Mouse (Mus musculus) midbrain, embryonic 13.5 days (tissue): Measurements from ENCODE around the gene Hectd2. TPM values are rescaled to one million over a fixed set of nuclear protein-coding genes. Genes with fewer than 3 reads are reported as not detected.

ENCODE experiments used
- ATAC-seq: fragments of 200-750 bp; cut with Nextera tagmentation; 2 replicates; pipeline ENCODE4 v1.8.0; 2017; ENCODE audit warnings: mild to moderate bottlenecking, moderate TSS enrichment, moderate library complexity
- H3K27ac ChIP-seq: fragments of 300-500 bp; sonication (generic); 2 replicates; pipeline ENCODE4 v1.5.1; 2015; ENCODE audit warnings: inconsistent platforms, mild to moderate bottlenecking, moderate library complexity
- H3K27me3 ChIP-seq: fragments of 300-500 bp; sonication (generic); 2 replicates; pipeline ENCODE4 v1.6.1; 2015; ENCODE audit warnings: mild to moderate bottlenecking, inconsistent platforms
- H3K36me3 ChIP-seq: fragments of 300-500 bp; sonication (generic); 2 replicates; pipeline ENCODE4 v1.6.1; 2015; ENCODE audit warnings: mild to moderate bottlenecking, inconsistent platforms
- H3K4me1 ChIP-seq: fragments of 300-500 bp; sonication (generic); replicated peaks from 2 replicates; pipeline ENCODE4 v1.6.1; 2015; ENCODE audit warnings: inconsistent platforms
- H3K4me2 ChIP-seq: fragments of 300-500 bp; sonication (generic); replicated peaks from 2 replicates; pipeline ENCODE4 v1.6.1; 2015; ENCODE audit warnings: moderate library complexity, mild to moderate bottlenecking, inconsistent platforms
- H3K4me3 ChIP-seq: fragments of 300-500 bp; sonication (generic); replicated peaks from 2 replicates; pipeline ENCODE4 v1.5.1; 2015; ENCODE audit warnings: mild to moderate bottlenecking, inconsistent platforms
- H3K9ac ChIP-seq: fragments of 300-500 bp; sonication (generic); replicated peaks from 2 replicates; pipeline ENCODE4 v1.6.1; 2015; ENCODE audit warnings: mild to moderate bottlenecking, inconsistent platforms
- H3K9me3 ChIP-seq: fragments of 300-500 bp; sonication (generic); 2 replicates; pipeline ENCODE4 v1.6.1; 2016; ENCODE audit warnings: mild to moderate bottlenecking, inconsistent platforms
- WGBS: fragments of 180-500 bp; shearing (Covaris S2); methylation state at CpG from one replicate; pipeline ENCODE4 v1.1.7; 2015; 5-methylcytosine and 5-hydroxymethylcytosine counted together
- polyA plus RNA-seq: library from polyadenylated mRNA; unstranded; fragments of >200 nt; fragmentation: Nextera tagmentation; extraction: Ambion mirVana; gene quantifications from 2 replicates; pipeline ENCODE4 v1.2.1, GENCODE M21; 2015

Gene Hectd2
- polyA plus RNA-seq, 1 experiment from 2014 or later: 9.4 TPM

- H3K9me3 ChIP-seq: no peaks in the 10 kb centered on the region
- no peak overlapping the region for H3K4me3 ChIP-seq
- WGBS: 90% methylated on average over 7 of the region's 7 CpGs
- peaks cover 5% of the 10 kb centered on the region; the same call in 1 of the 2 replicates for H3K4me1 ChIP-seq
- no peak for ATAC-seq
- H3K4me2 ChIP-seq: no peak overlapping the region
- H3K36me3 ChIP-seq: no peaks in the 10 kb centered on the region
- H3K9ac ChIP-seq: no peak overlapping the region
- no peaks in the 10 kb centered on the region for H3K27me3 ChIP-seq
- no peak overlapping the region for H3K27ac ChIP-seq
Measured at GRCm38 (mm10) chr19:36665206-36665605, 110.8 kb downstream of the Hectd2 start.

GRCm38 (mm10) chr19:36665641-36666040, 111.2 kb downstream of the Hectd2 start:
- no peak overlapping the region for H3K4me2 ChIP-seq
- H3K9ac ChIP-seq: no peak overlapping the region
- no peak for ATAC-seq
- H3K27me3 ChIP-seq: no peaks in the 10 kb centered on the region
- 77% methylated on average over 5 of the region's 5 CpGs for WGBS
- no peaks in the 10 kb centered on the region for H3K9me3 ChIP-seq
- H3K27ac ChIP-seq: no peak overlapping the region
- peaks cover 7% of the 10 kb centered on the region for H3K4me1 ChIP-seq
- H3K36me3 ChIP-seq: no peaks in the 10 kb centered on the region
- H3K4me3 ChIP-seq: no peak overlapping the region

- Histone ChIP-seq H3K4me2 (no peak overlapping the region), H3K4me3 (no peak overlapping the region), H3K9ac (no peak overlapping the region), H3K27me3 (no peaks in the 10 kb centered on the region), H3K36me3 (no peaks in the 10 kb centered on the region), H3K27ac (no peak overlapping the region), H3K4me1 (peaks cover 10% of the 10 kb centered on the region), H3K9me3 (no peaks in the 10 kb centered on the region)
- no peak for ATAC-seq
- 93% methylated on average over 5 of the region's 5 CpGs for WGBS
Measured at GRCm38 (mm10) chr19:36666471-36666870, 112.0 kb downstream of the Hectd2 start.

GRCm38 (mm10) chr19:36667368-36667767, 112.9 kb downstream of the Hectd2 start:
- Histone ChIP-seq H3K27ac (no peak overlapping the region), H3K27me3 (no peaks in the 10 kb centered on the region)

DNA sequence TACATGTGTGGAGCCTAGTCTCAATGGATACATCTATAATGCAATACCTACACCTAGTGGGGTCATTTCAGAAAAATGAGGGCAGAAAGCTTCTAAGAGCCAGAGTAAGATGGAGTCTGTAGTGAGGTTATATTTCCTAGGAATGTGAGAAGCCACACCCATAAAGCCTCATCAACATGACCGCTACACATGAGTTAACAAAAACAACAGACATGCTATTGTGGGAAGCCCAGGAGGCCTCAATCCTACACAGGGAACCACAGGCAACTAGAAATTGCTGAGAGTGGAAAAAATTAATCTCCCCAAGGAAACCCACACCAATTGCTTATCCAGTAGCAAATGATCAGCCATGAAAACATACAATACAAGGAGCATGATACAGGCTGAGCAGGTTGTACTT, 113.7 kb downstream of the Hectd2 start:
- no peaks in the 10 kb centered on the region for H3K27me3 ChIP-seq
- no peak overlapping the region for H3K4me2 ChIP-seq
- no peak overlapping the region for H3K9ac ChIP-seq
- H3K9me3 ChIP-seq: no peaks in the 10 kb centered on the region
- no peak for ATAC-seq
- WGBS: 86% methylated on average over 1 of the region's 1 CpGs
- no peak overlapping the region for H3K4me3 ChIP-seq
- no peak overlapping the region for H3K27ac ChIP-seq
- peaks cover 10% of the 10 kb centered on the region for H3K4me1 ChIP-seq
- no peaks in the 10 kb centered on the region for H3K36me3 ChIP-seq

More at GRCm38 (mm10) chr19:36667368-36667767, 112.9 kb downstream of the Hectd2 start:
- no peak for ATAC-seq
- no peaks in the 10 kb centered on the region for H3K36me3 ChIP-seq
- H3K9me3 ChIP-seq: no peaks in the 10 kb centered on the region
- no peak overlapping the region for H3K9ac ChIP-seq
- no peak overlapping the region for H3K4me3 ChIP-seq
- H3K4me1 ChIP-seq: peaks cover 10% of the 10 kb centered on the region
- 92% methylated on average over 6 of the region's 6 CpGs for WGBS
- H3K4me2 ChIP-seq: no peak overlapping the region

GRCm38 (mm10) chr19:36668881-36669639, 114.6 kb downstream of the Hectd2 start:
- H3K4me1 ChIP-seq: peaks cover 10% of the 10 kb centered on the region
- ATAC-seq: 0 out of 2 replicates have a peak, but pooled peaks have one; percentile 37
- H3K4me2 ChIP-seq: no peak overlapping the region
- H3K4me3 ChIP-seq: no peak overlapping the region
- H3K27ac ChIP-seq: no peak overlapping the region
- no peaks in the 10 kb centered on the region for H3K9me3 ChIP-seq
- no peak overlapping the region for H3K9ac ChIP-seq
- 65% methylated on average over 2 of the region's 2 CpGs for WGBS
- no peaks in the 10 kb centered on the region for H3K27me3 ChIP-seq
- H3K36me3 ChIP-seq: no peaks in the 10 kb centered on the region

GRCm38 (mm10) chr19:36669720-36670451, 115.4 kb downstream of the Hectd2 start:
- Histone ChIP-seq H3K4me3 (no peak overlapping the region), H3K27me3 (no peaks in the 10 kb centered on the region), H3K36me3 (no peaks in the 10 kb centered on the region), H3K27ac (no peak overlapping the region), H3K4me1 (peaks cover 10% of the 10 kb centered on the region), H3K4me2 (no peak overlapping the region), H3K9ac (no peak overlapping the region), H3K9me3 (no peaks in the 10 kb centered on the region)
- no peak for ATAC-seq
- WGBS: 51% methylated on average over 5 of the region's 5 CpGs

Other genes with a start within 250 kb of the Hectd2 start
- gene Pcgf5, start 206.3 kb upstream of the Hectd2 start, polyA plus RNA-seq: 8.7 and 9.7 TPM in 2 replicates
- gene Ppp1r3c, start 182.0 kb downstream of the Hectd2 start, polyA plus RNA-seq: 5.9 and 7.1 TPM in 2 replicates